8 mouse cellular contexts compared by ENCODE assay signal in genomic region chr12:59130651-59131577, GRCm38 (mm10). TPM values are rescaled to one million over a fixed set of nuclear protein-coding genes. Genes with fewer than 3 reads are reported as not detected.
DNase-seq lines count a peak whose midpoint lies in the region; ATAC-seq lines count a peak whose summit lies in the region.

No protein-coding gene starts in this region.

- H3K4me1 ChIP-seq in hindbrain, embryonic 13.5 days (replicated peaks), result peaks cover 24% of the 10 kb centered on the region

- H3K36me3 ChIP-seq in hindbrain, embryonic 13.5 days, result no peaks in the 10 kb centered on the region

- H3K9me3 ChIP-seq in hindbrain, embryonic 13.5 days, result no peaks in the 10 kb centered on the region

- no peaks in the 10 kb centered on the region for H3K27me3 ChIP-seq in hindbrain, embryonic 13.5 days

- under 1% methylated on average over 93 of the region's 100 CpGs for WGBS in hindbrain, embryonic 13.5 days

- H3K4me3 ChIP-seq in hindbrain, embryonic 13.5 days, result peak overlapping the region; percentile 85

- peak; percentile 98 for ATAC-seq in hindbrain, embryonic 13.5 days (ENCODE audit: low FRiP score)

- peak overlapping the region; percentile 95 for H3K27ac ChIP-seq in hindbrain, embryonic 13.5 days

- DNase-seq in Muller cell, postnatal 12 days (ENCODE audit: inconsistent ontology term), result peak; percentile 96
- peak; percentile 96 for DNase-seq in cerebellum, adult 9-11 months
- DNase-seq in frontal cortex, postnatal 10 days (ENCODE audit: low spot score in 2 of 2), result peak; percentile 83 to 93
- peak; percentile 82 to 97 for DNase-seq in layer of hippocampus, postnatal 25 days (ENCODE audit: extremely low spot score in 1 of 2, low spot score in 1 of 2)
- peak; percentile 94 for DNase-seq in lung, postnatal 25 days (ENCODE audit: low spot score)
- peak; percentile 93 for DNase-seq in retina, embryonic 14.5 days (ENCODE audit: low spot score)
- peak; percentile 94 for DNase-seq in thymus, postnatal 4 days

- H3K4me2 ChIP-seq in hindbrain, embryonic 13.5 days, result peak overlapping the region; percentile 76

- peak overlapping the region; percentile 88 for H3K9ac ChIP-seq in hindbrain, embryonic 13.5 days

RNA-seq across cellular contexts. Expression of gene Mia2, which starts 35.3 kb away (rescaled TPM):
- polyA plus RNA-seq in hindbrain, embryonic 13.5 days (2015; fragmentation: Nextera tagmentation; extraction: Ambion mirVana), result 38.1 and 42.3 TPM in 2 replicates
- 10 to 100 TPM; 42.4 to 52.4 TPM for total RNA-seq in layer of hippocampus, postnatal 25 days (2021)

Comparison
In these comparisons a context has a peak if more than half of its experiments do, and no peak if none do; other contexts are left out.
1. Peak in every context shown above with its lines: DNase-seq, ATAC-seq, H3K4me3 ChIP-seq and H3K27ac ChIP-seq.